Mouse (Mus musculus): Measurements from ENCODE around the gene Nsf. TPM values are rescaled to one million over a fixed set of nuclear protein-coding genes. Genes with fewer than 3 reads are reported as not detected.
"Not testable (repeated sequence)": the region's sequence is repeated elsewhere in the genome, so short reads cannot be mapped to it uniquely, and the experiment has no call there.

Gene Nsf
- polyA plus RNA-seq, 1 experiment from 2014 or later = 46.3 TPM

DNA sequence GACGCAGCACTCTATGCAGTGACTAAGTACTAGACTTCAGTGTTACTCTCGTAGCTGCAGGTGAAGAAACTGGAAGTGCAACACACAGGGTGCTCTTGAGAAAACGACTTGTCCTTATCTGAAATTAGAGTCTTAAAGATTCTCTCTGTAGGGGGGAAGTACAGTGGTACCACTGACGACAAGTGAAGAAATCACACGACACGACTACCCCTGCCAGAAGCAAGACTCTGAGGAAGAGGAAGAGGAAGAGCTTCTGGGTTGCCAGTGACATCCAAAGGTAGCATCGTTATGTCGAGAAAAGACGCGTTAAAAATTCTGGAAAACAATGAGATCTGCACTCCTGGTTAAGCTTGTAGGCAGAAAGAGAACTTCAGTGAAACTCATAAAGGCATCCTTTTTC, 70.1 kb downstream of the Nsf start:
- no peak overlapping the region for H3K4me3 ChIP-seq (ENCODE audit: low read depth, low read length)
- H3K27me3 ChIP-seq (ENCODE audit: control insufficient read depth, insufficient read depth, low read length) = no peaks in the 10 kb centered on the region
- H3K9ac ChIP-seq (ENCODE audit: low read length) = no peak overlapping the region
- no peaks in the 10 kb centered on the region; the same call in 1 of the 2 replicates for H3K36me3 ChIP-seq (ENCODE audit: control insufficient read depth, insufficient read depth, low read length)
- H3K4me1 ChIP-seq (ENCODE audit: control insufficient read depth, insufficient read depth, low read length) = peaks cover 5% of the 10 kb centered on the region; the same call in 1 of the 2 replicates
- DNase-seq (ENCODE audit: low spot score) (no peak), ATAC-seq (ENCODE audit: insufficient number of reproducible peaks, low FRiP score, low TSS enrichment, low read depth) (no peak)
- no peaks in the 10 kb centered on the region for H3K9me3 ChIP-seq (ENCODE audit: control insufficient read depth, low read length)
- WGBS = 93% methylated on average over 10 of the region's 10 CpGs
- no peak overlapping the region for H3K27ac ChIP-seq (replicated peaks; ENCODE audit: low read depth, low read length)
- H3K4me2 ChIP-seq (ENCODE audit: low read depth, severe bottlenecking) = no peak overlapping the region

GRCm38 (mm10) chr11:103879476-103879875, 74.4 kb downstream of the Nsf start:
- not testable (repeated sequence) for DNase-seq (ENCODE audit: low spot score); H3K4me2 ChIP-seq (ENCODE audit: low read depth, severe bottlenecking); H3K27ac ChIP-seq (replicated peaks; ENCODE audit: low read depth, low read length); H3K9me3 ChIP-seq (ENCODE audit: control insufficient read depth, low read length); H3K4me1 ChIP-seq (ENCODE audit: control insufficient read depth, insufficient read depth, low read length); H3K27me3 ChIP-seq (ENCODE audit: control insufficient read depth, insufficient read depth, low read length); H3K4me3 ChIP-seq (ENCODE audit: low read depth, low read length); ATAC-seq (ENCODE audit: insufficient number of reproducible peaks, low FRiP score, low TSS enrichment, low read depth); H3K9ac ChIP-seq (ENCODE audit: low read length); H3K36me3 ChIP-seq (ENCODE audit: control insufficient read depth, insufficient read depth, low read length)
- 94% methylated on average over 6 of the region's 8 CpGs for WGBS

DNA sequence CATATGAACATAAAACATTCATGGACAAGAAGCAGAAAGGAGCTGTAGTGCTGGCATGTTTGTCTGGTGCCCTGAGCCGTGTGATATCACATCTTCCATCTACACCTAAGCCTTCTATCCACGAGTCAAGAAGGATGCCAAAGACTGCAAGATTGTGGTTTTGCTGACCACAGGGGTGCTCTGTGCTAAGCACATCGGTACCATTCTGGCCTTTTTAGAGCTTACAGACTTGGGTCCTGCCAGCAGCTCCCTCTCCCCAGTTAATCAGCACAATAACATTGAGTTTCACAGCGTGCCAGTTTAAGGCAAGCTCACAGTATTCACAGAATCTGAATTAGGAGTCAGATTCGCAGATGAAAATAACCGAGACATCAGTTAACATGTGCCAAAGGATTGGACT, 75.4 kb downstream of the Nsf start:
- H3K27ac ChIP-seq (replicated peaks; ENCODE audit: low read depth, low read length) = no peak overlapping the region
- H3K36me3 ChIP-seq (ENCODE audit: control insufficient read depth, insufficient read depth, low read length) = no peaks in the 10 kb centered on the region; the same call in 1 of the 2 replicates
- H3K27me3 ChIP-seq (ENCODE audit: control insufficient read depth, insufficient read depth, low read length) = no peaks in the 10 kb centered on the region
- WGBS = 86% methylated on average over 6 of the region's 6 CpGs
- 0 out of 2 replicates have a peak, but pooled peaks cover 5% of the 10 kb centered on the region for H3K9me3 ChIP-seq (ENCODE audit: control insufficient read depth, low read length)
- no peak overlapping the region for H3K4me2 ChIP-seq (ENCODE audit: low read depth, severe bottlenecking)
- H3K9ac ChIP-seq (ENCODE audit: low read length) = no peak overlapping the region
- ATAC-seq (ENCODE audit: insufficient number of reproducible peaks, low FRiP score, low TSS enrichment, low read depth) (no peak), DNase-seq (ENCODE audit: low spot score) (no peak)
- H3K4me3 ChIP-seq (ENCODE audit: low read depth, low read length) = no peak overlapping the region
- no peaks in the 10 kb centered on the region for H3K4me1 ChIP-seq (ENCODE audit: control insufficient read depth, insufficient read depth, low read length)

DNA sequence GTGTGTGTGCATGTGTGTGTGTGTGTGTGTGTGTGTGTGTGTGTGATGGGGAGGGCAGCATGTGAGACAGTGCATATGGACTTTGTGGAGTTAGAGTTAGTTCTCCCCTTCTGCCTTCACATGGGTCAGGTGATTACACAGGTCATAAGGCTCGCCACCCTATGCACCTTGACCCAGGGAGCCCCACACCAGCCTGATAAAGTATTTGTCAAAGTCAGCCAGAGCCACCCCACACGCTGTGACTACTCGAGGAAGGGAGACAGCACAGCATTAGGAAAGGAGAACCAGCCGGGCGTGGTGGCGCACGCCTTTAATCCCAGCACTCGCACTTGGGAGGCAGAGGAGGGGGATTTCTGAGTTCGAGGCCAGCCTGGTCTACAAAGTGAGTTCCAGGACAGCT, 83.5 kb downstream of the Nsf start:
- DNase-seq (ENCODE audit: low spot score) = no peak
- Histone ChIP-seq H3K4me2 (ENCODE audit: low read depth, severe bottlenecking) (no peak overlapping the region), H3K4me3 (ENCODE audit: low read depth, low read length) (no peak overlapping the region), H3K9me3 (ENCODE audit: control insufficient read depth, low read length) (0 out of 2 replicates have a peak, but pooled peaks cover 5% of the 10 kb centered on the region), H3K36me3 (ENCODE audit: control insufficient read depth, insufficient read depth, low read length) (peaks cover 2% of the 10 kb centered on the region; the same call in 1 of the 2 replicates), H3K27ac (replicated peaks; ENCODE audit: low read depth, low read length) (no peak overlapping the region), H3K4me1 (ENCODE audit: control insufficient read depth, insufficient read depth, low read length) (no peaks in the 10 kb centered on the region), H3K9ac (ENCODE audit: low read length) (no peak overlapping the region), H3K27me3 (ENCODE audit: control insufficient read depth, insufficient read depth, low read length) (no peaks in the 10 kb centered on the region)
- no peak for ATAC-seq (ENCODE audit: insufficient number of reproducible peaks, low FRiP score, low TSS enrichment, low read depth)
- WGBS = 91% methylated on average over 9 of the region's 9 CpGs

GRCm38 (mm10) chr11:103867702-103868101, 86.2 kb downstream of the Nsf start:
- no peak overlapping the region for H3K9ac ChIP-seq (ENCODE audit: low read length)
- H3K9me3 ChIP-seq (ENCODE audit: control insufficient read depth, low read length) = no peaks in the 10 kb centered on the region
- DNase-seq (ENCODE audit: low spot score) (no peak), ATAC-seq (ENCODE audit: insufficient number of reproducible peaks, low FRiP score, low TSS enrichment, low read depth) (no peak)
- no peak overlapping the region for H3K4me3 ChIP-seq (ENCODE audit: low read depth, low read length)
- H3K4me1 ChIP-seq (ENCODE audit: control insufficient read depth, insufficient read depth, low read length) = no peaks in the 10 kb centered on the region
- no peak overlapping the region for H3K27ac ChIP-seq (replicated peaks; ENCODE audit: low read depth, low read length)
- 0 out of 2 replicates have a peak, but pooled peaks cover 2% of the 10 kb centered on the region for H3K36me3 ChIP-seq (ENCODE audit: control insufficient read depth, insufficient read depth, low read length)
- WGBS = 37% methylated on average over 5 of the region's 5 CpGs
- H3K4me2 ChIP-seq (ENCODE audit: low read depth, severe bottlenecking) = no peak overlapping the region
- H3K27me3 ChIP-seq (ENCODE audit: control insufficient read depth, insufficient read depth, low read length) = no peaks in the 10 kb centered on the region

DNA sequence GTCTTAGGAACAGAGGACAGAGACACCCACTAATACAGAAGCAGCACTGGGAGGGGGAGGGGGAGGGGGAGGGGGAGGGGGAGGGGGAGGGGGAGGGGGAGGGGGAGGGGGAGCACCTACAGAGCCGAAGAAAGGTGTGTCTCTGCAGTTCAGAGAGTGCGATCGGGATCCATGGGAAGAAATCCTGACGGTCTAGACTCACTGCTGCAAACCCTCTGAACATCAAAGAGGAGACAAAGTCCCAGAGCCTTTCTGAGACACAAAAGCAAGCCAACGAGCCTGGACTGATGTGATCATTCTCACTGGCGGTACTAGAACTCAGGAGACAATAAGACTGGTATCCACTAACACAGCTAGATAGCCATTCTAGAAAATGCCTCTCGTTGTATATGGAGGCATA, 88.5 kb downstream of the Nsf start:
- Histone ChIP-seq H3K27ac (replicated peaks; ENCODE audit: low read depth, low read length) (no peak overlapping the region), H3K4me1 (ENCODE audit: control insufficient read depth, insufficient read depth, low read length) (no peaks in the 10 kb centered on the region), H3K4me2 (ENCODE audit: low read depth, severe bottlenecking) (no peak overlapping the region), H3K36me3 (ENCODE audit: control insufficient read depth, insufficient read depth, low read length) (no peaks in the 10 kb centered on the region), H3K9ac (ENCODE audit: low read length) (no peak overlapping the region), H3K4me3 (ENCODE audit: low read depth, low read length) (no peak overlapping the region), H3K9me3 (ENCODE audit: control insufficient read depth, low read length) (no peaks in the 10 kb centered on the region), H3K27me3 (ENCODE audit: control insufficient read depth, insufficient read depth, low read length) (no peaks in the 10 kb centered on the region)
- no peak for ATAC-seq (ENCODE audit: insufficient number of reproducible peaks, low FRiP score, low TSS enrichment, low read depth)
- DNase-seq (ENCODE audit: low spot score) = no peak
- 75% methylated on average over 7 of the region's 7 CpGs for WGBS

DNA sequence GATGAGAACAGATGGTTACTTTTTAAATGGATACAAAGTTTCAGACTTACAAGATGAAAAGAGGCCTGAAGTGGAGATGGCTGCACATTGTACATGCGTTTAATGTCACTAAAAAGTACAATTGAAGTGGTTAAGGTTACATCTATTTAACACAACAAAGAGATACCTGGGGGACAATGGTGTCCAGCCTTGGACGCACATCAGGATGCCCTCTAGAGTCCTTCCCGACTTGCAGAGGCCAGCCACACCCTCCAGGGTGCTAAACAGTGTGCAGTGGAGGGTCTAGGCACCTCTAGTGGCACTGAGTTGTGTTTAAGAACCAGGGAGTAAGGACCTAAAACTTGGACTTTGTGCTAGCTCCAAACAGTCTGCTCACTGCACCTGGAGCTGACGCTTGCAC, 89.4 kb downstream of the Nsf start:
- H3K36me3 ChIP-seq (ENCODE audit: control insufficient read depth, insufficient read depth, low read length) = no peaks in the 10 kb centered on the region
- no peaks in the 10 kb centered on the region for H3K27me3 ChIP-seq (ENCODE audit: control insufficient read depth, insufficient read depth, low read length)
- DNase-seq (ENCODE audit: low spot score) = no peak
- H3K27ac ChIP-seq (replicated peaks; ENCODE audit: low read depth, low read length) = no peak overlapping the region
- H3K4me1 ChIP-seq (ENCODE audit: control insufficient read depth, insufficient read depth, low read length) = no peaks in the 10 kb centered on the region
- no peaks in the 10 kb centered on the region for H3K9me3 ChIP-seq (ENCODE audit: control insufficient read depth, low read length)
- no peak overlapping the region for H3K4me3 ChIP-seq (ENCODE audit: low read depth, low read length)
- WGBS = 91% methylated on average over 4 of the region's 4 CpGs
- H3K9ac ChIP-seq (ENCODE audit: low read length) = no peak overlapping the region
- no peak overlapping the region for H3K4me2 ChIP-seq (ENCODE audit: low read depth, severe bottlenecking)
- ATAC-seq (ENCODE audit: insufficient number of reproducible peaks, low FRiP score, low TSS enrichment, low read depth) = no peak

- H3K9ac ChIP-seq (ENCODE audit: low read length) = no peak overlapping the region
- ATAC-seq (ENCODE audit: insufficient number of reproducible peaks, low FRiP score, low TSS enrichment, low read depth) (no peak), DNase-seq (ENCODE audit: low spot score) (no peak)
- no peak overlapping the region for H3K4me2 ChIP-seq (ENCODE audit: low read depth, severe bottlenecking)
- H3K4me3 ChIP-seq (ENCODE audit: low read depth, low read length) = no peak overlapping the region
- H3K36me3 ChIP-seq (ENCODE audit: control insufficient read depth, insufficient read depth, low read length) = no peaks in the 10 kb centered on the region
- WGBS = 85% methylated on average over 8 of the region's 8 CpGs
- no peak overlapping the region for H3K27ac ChIP-seq (replicated peaks; ENCODE audit: low read depth, low read length)
- no peaks in the 10 kb centered on the region for H3K4me1 ChIP-seq (ENCODE audit: control insufficient read depth, insufficient read depth, low read length)
- H3K9me3 ChIP-seq (ENCODE audit: control insufficient read depth, low read length) = no peaks in the 10 kb centered on the region
- no peaks in the 10 kb centered on the region for H3K27me3 ChIP-seq (ENCODE audit: control insufficient read depth, insufficient read depth, low read length)
These were observed 90.9 kb downstream of the Nsf start for GRCm38 (mm10) chr11:103862951-103863350.

GRCm38 (mm10) chr11:103859933-103860610, 93.8 kb downstream of the Nsf start:
- H3K27me3 ChIP-seq (ENCODE audit: control insufficient read depth, insufficient read depth, low read length) = no peaks in the 10 kb centered on the region
- H3K9ac ChIP-seq (ENCODE audit: low read length) = no peak overlapping the region
- no peak overlapping the region for H3K27ac ChIP-seq (replicated peaks; ENCODE audit: low read depth, low read length)
- 78% methylated on average over 4 of the region's 4 CpGs for WGBS
- H3K36me3 ChIP-seq (ENCODE audit: control insufficient read depth, insufficient read depth, low read length) = no peaks in the 10 kb centered on the region
- no peak overlapping the region for H3K4me2 ChIP-seq (ENCODE audit: low read depth, severe bottlenecking)
- H3K4me3 ChIP-seq (ENCODE audit: low read depth, low read length) = no peak overlapping the region
- DNase-seq (ENCODE audit: low spot score) = no peak
- no peaks in the 10 kb centered on the region for H3K9me3 ChIP-seq (ENCODE audit: control insufficient read depth, low read length)
- no peaks in the 10 kb centered on the region for H3K4me1 ChIP-seq (ENCODE audit: control insufficient read depth, insufficient read depth, low read length)
- no peak for ATAC-seq (ENCODE audit: insufficient number of reproducible peaks, low FRiP score, low TSS enrichment, low read depth)
